Mouse (Mus musculus) lung, postnatal 0 days (tissue): ENCODE measurements at regions not wholly inside any gene's neighbourhood (a gene's known extent, or its start where the extent isn't known, plus 50 kb on each side); places are given as distances from the start of the nearest gene placed in this dataset.

Source experiments
- CTCF ChIP-seq: IDR thresholded peaks from 2 replicates; pipeline ENCODE4 v1.5.1; 2016; ENCODE audit warnings: antibody characterized with exemption, mild to moderate bottlenecking
- EP300 ChIP-seq: IDR thresholded peaks from 2 replicates; pipeline ENCODE4 v1.6.1; 2016; ENCODE audit warnings: antibody characterized with exemption, mild to moderate bottlenecking, control low read depth

GRCm38 (mm10) chr11:64836771-64837170, 142.1 kb upstream of the Elac2 start:
- TF ChIP-seq CTCF (no peak), EP300 (no peak)
